Mouse (Mus musculus) testis, adult 2 months (tissue): ENCODE data around the gene Pcmt1.

Experiments
- CTCF ChIP-seq: fragments of 200-500 bp; IDR thresholded peaks from 2 replicates; pipeline ENCODE4 v1.5.1; 2012; ENCODE audit warnings: low read depth, mild to moderate bottlenecking, inconsistent platforms, low read length, moderate library complexity; ENCODE audit not compliant: control insufficient read depth, insufficient read depth, insufficient replicate concordance
- POLR2A ChIP-seq: fragments of 200-500 bp; IDR thresholded peaks from 2 replicates; pipeline ENCODE4 v1.6.1; 2012; ENCODE audit warnings: low read depth, mild to moderate bottlenecking, inconsistent platforms, low read length, moderate library complexity; ENCODE audit not compliant: control insufficient read depth

DNA sequence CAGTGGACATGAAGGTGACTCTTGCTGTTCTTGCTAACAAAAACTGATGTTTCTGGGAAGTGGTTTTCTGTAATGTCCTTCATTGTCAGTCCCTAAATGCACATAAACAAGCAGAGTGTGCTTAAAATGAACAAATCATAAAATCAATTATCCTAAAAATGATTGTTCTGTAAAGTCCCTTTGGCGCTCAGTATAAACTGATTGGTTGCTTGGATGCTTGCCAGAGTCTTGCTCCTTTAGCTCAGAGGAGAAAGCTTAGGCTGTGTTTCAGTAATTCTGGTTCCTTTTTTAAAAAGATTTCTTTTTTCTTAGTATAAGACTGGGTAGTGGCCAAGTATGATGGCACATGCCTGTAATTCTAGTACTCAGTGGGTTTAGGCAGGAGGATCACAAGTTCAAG, 84.7 kb downstream of the Pcmt1 start:
- TF ChIP-seq CTCF (no peak), POLR2A (no peak)
